Mouse (Mus musculus) cerebellum, adult 2 months (tissue): ENCODE results near the gene Aph1a. TPM values are rescaled to one million over a fixed set of nuclear protein-coding genes. Genes with fewer than 3 reads are reported as not detected.
"Not testable (repeated sequence)": the region's sequence is repeated elsewhere in the genome, so short reads cannot be mapped to it uniquely, and the experiment has no call there.

Experiments used
- DNase-seq, 2 experiments: peaks; one replicate each; pipeline ENCODE4 v3.0.0; 2021
- H3K27ac ChIP-seq: fragments of 200-500 bp; 2 replicates; pipeline ENCODE4 v1.5.1; 2012; ENCODE audit warnings: low read length, control low read depth, inconsistent platforms; ENCODE audit not compliant: insufficient read depth
- H3K27me3 ChIP-seq: fragments of 200-500 bp; 2 replicates; pipeline ENCODE4 v1.6.1; 2012; ENCODE audit warnings: inconsistent platforms, mild to moderate bottlenecking, low read length, moderate library complexity; ENCODE audit not compliant: control insufficient read depth, insufficient read depth
- H3K4me1 ChIP-seq: fragments of 200-500 bp; 2 replicates; pipeline ENCODE4 v1.6.1; 2011; ENCODE audit warnings: low read length; ENCODE audit not compliant: control insufficient read depth, insufficient read depth
- H3K4me3 ChIP-seq: fragments of 200-500 bp; replicated peaks from 2 replicates; pipeline ENCODE3; 2011; ENCODE audit warnings: mild to moderate bottlenecking, low read depth, low read length, control low read depth; ENCODE audit not compliant: insufficient read depth
- CTCF ChIP-seq: fragments of 200-500 bp; IDR thresholded peaks from 2 replicates; pipeline ENCODE4 v1.5.1; 2011; ENCODE audit warnings: low read depth, mild to moderate bottlenecking, control low read depth, low read length, moderate library complexity, borderline replicate concordance; ENCODE audit not compliant: insufficient read depth
- POLR2A ChIP-seq: fragments of 200-500 bp; IDR thresholded peaks from 2 replicates; pipeline ENCODE4 v1.6.1; 2011; ENCODE audit warnings: low read length, control low read depth, borderline replicate concordance; ENCODE audit not compliant: insufficient read depth
- WGBS: fragments of 180-500 bp; shearing (Covaris S2); methylation state at CpG from one replicate; pipeline ENCODE4 v1.1.7; 2018; 5-methylcytosine and 5-hydroxymethylcytosine counted together
- polyA plus RNA-seq: library from polyadenylated mRNA; depleted of rRNA; stranded (reverse); fragments of >200 nt; gene quantifications from 2 replicates; pipeline ENCODE4 v1.2.3, GENCODE M21; 2012; rRNA removed

Gene Aph1a
- 78.1 and 80.3 TPM in 2 replicates for polyA plus RNA-seq

GRCm38 (mm10) chr3:95893606-95894316 lies at the start of gene Aph1a:
Aph1a (plus strand) TSS chr3:95893969.
- TF ChIP-seq POLR2A = peak; percentile 73; the same call in 1 of the 2 replicates
- Histone ChIP-seq H3K4me3 (peak within 1 kb of the TSS; percentile 96), H3K27ac (peak within 1 kb of the TSS; percentile 82)
- WGBS = under 1% methylated on average over 29 of the region's 43 CpGs
- not testable (repeated sequence) for H3K27me3 ChIP-seq, H3K4me1 ChIP-seq
- DNase-seq = peak; percentile 95 to 98

GRCm38 (mm10) chr3:95850611-95851010 lies 43.2 kb upstream of the Aph1a start:
- Histone ChIP-seq H3K27ac (no peak overlapping the region), H3K4me3 (no peak overlapping the region), H3K4me1 (no peaks in the 10 kb centered on the region), H3K27me3 (no peaks in the 10 kb centered on the region)
- TF ChIP-seq POLR2A (no peak), CTCF (no peak)
- 83% methylated on average over 4 of the region's 4 CpGs for WGBS
- no peak for DNase-seq

- TF ChIP-seq CTCF (no peak), POLR2A (no peak)
- Histone ChIP-seq H3K27ac (no peak overlapping the region), H3K4me3 (no peak overlapping the region), H3K4me1 (no peaks in the 10 kb centered on the region), H3K27me3 (no peaks in the 10 kb centered on the region)
- no peak for DNase-seq
- 97% methylated on average over 8 of the region's 8 CpGs for WGBS
Observed at GRCm38 (mm10) chr3:95851317-95851716, 42.5 kb upstream of the Aph1a start.

- DNase-seq = peak; percentile 93 to 94
- H3K27ac ChIP-seq = peak within 1 kb of the TSS; percentile 8; the same call in 1 of the 2 replicates
- WGBS = under 1% methylated on average over 56 of the region's 56 CpGs
Observed at GRCm38 (mm10) chr3:95855502-95856089, 38.2 kb upstream of the Aph1a start, which contains the start of gene Prpf3. Prpf3 (minus strand) TSS chr3:95855885.

GRCm38 (mm10) chr3:95856115-95856514 lies 37.7 kb upstream of the Aph1a start:
- Histone ChIP-seq H3K27me3 (no peaks in the 10 kb centered on the region), H3K4me3 (peak overlapping the region; percentile 66), H3K4me1 (no peaks in the 10 kb centered on the region), H3K27ac (0 out of 2 replicates have a peak overlapping the region, but pooled peaks have one; percentile 8)
- TF ChIP-seq CTCF (no peak), POLR2A (no peak)
- no peak for DNase-seq
- WGBS = 21% methylated on average over 7 of the region's 7 CpGs

More at GRCm38 (mm10) chr3:95855502-95856089, 38.2 kb upstream of the Aph1a start, which contains the start of gene Prpf3:
- TF ChIP-seq CTCF (no peak), POLR2A (peak; percentile 91)
- no peaks in the 10 kb centered on the region for H3K4me1 ChIP-seq
- peak within 1 kb of the TSS; percentile 66 for H3K4me3 ChIP-seq
- H3K27me3 ChIP-seq = no peaks in the 10 kb centered on the region

GRCm38 (mm10) chr3:95857050-95857449 lies 36.7 kb upstream of the Aph1a start:
- H3K27me3 ChIP-seq, H3K4me3 ChIP-seq, DNase-seq, H3K4me1 ChIP-seq, H3K27ac ChIP-seq: not testable (repeated sequence)
- WGBS = 83% methylated on average over 1 of the region's 1 CpGs

GRCm38 (mm10) chr3:95858278-95858677 lies 35.5 kb upstream of the Aph1a start:
- H3K27ac ChIP-seq, H3K4me3 ChIP-seq: not testable (repeated sequence)

GRCm38 (mm10) chr3:95860323-95860722 lies 33.4 kb upstream of the Aph1a start:
- TF ChIP-seq CTCF (no peak), POLR2A (no peak)
- 56% methylated on average over 3 of the region's 3 CpGs for whole genome bisulfite sequencing
- no peaks in the 10 kb centered on the region for H3K27me3 ChIP-seq
- H3K4me1 ChIP-seq = peaks cover 9% of the 10 kb centered on the region; the same call in 1 of the 2 replicates
- no peak for DNase-seq
- H3K4me3 ChIP-seq = no peak overlapping the region
- H3K27ac ChIP-seq = no peak overlapping the region

More at GRCm38 (mm10) chr3:95858278-95858677, 35.5 kb upstream of the Aph1a start:
- WGBS = 71% methylated on average over 3 of the region's 3 CpGs
- not testable (repeated sequence) for H3K27me3 ChIP-seq, DNase-seq, H3K4me1 ChIP-seq
